Mouse (Mus musculus) embryonic fibroblast, embryonic 13.5 days (primary cell): Measurements from ENCODE around the gene Ndufs8. TPM values are rescaled to one million over a fixed set of nuclear protein-coding genes. Genes with fewer than 3 reads are reported as not detected.

Experiments used
- H3K27ac ChIP-seq: 2 replicates; pipeline ENCODE4 v1.5.1; 2012; ENCODE audit warnings: low read length, control low read depth, inconsistent platforms; ENCODE audit not compliant: insufficient read depth
- H3K4me1 ChIP-seq: 2 replicates; pipeline ENCODE4 v1.6.1; 2011; ENCODE audit warnings: low read length; ENCODE audit not compliant: control insufficient read depth, insufficient read depth
- H3K4me3 ChIP-seq: 2 replicates; pipeline ENCODE4 v1.5.1; 2011; ENCODE audit warnings: mild to moderate bottlenecking, control low read depth, low read length; ENCODE audit not compliant: insufficient read depth
- CTCF ChIP-seq: IDR thresholded peaks from 2 replicates; pipeline ENCODE4 v1.5.1; 2011; ENCODE audit warnings: mild to moderate bottlenecking, control low read depth, low read length, moderate library complexity, borderline replicate concordance; ENCODE audit not compliant: insufficient read depth
- POLR2A ChIP-seq: IDR thresholded peaks from 2 replicates; pipeline ENCODE4 v1.6.1; 2011; ENCODE audit warnings: low read depth, mild to moderate bottlenecking, control low read depth, low read length, moderate library complexity
- polyA plus RNA-seq: library from polyadenylated mRNA; stranded (reverse); fragments of >200 nt; gene quantifications from 2 replicates; pipeline ENCODE4 v1.2.4, GENCODE M21; 2011; ENCODE audit warnings: low read depth; ENCODE audit not compliant: missing spikeins, insufficient read length

The Ndufs8 gene
- polyA plus RNA-seq, 1 experiment = 108 TPM

GRCm38 (mm10) chr19:3922661-3923371 lies 10.2 kb upstream of the Ndufs8 start:
- no peak for TF ChIP-seq CTCF
- Histone ChIP-seq H3K4me3 (no peak overlapping the region), H3K4me1 (peaks cover 7% of the 10 kb centered on the region; the same call in 1 of the 2 replicates), H3K27ac (no peak overlapping the region)

DNA sequence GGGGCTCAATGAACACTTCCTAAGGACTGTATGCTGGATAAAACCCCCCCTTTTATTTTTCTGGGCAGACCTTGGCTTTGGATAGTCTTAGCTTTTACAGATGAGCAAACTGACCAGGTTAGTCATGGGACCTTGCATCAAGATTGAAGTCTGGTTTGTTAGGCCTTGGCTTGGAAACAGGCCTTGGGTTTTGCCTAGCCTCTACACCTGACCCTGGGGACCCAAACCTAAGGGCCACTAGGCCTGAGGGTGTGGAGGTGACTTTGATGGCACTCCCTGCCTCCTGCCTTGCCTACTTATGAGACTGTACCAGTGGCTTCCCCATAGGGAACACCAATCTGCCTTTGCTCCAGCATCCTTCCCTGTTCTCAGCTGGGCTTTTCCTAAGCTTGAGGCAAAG lies 7.4 kb upstream of the Ndufs8 start:
- H3K27ac ChIP-seq = no peak overlapping the region
- H3K4me3 ChIP-seq = no peak overlapping the region
- H3K4me1 ChIP-seq = no peaks in the 10 kb centered on the region
- TF ChIP-seq CTCF (no peak), POLR2A (no peak)

- Histone ChIP-seq H3K27ac (no peak overlapping the region), H3K4me1 (peaks cover under 1% of the 10 kb centered on the region; the same call in 1 of the 2 replicates)
- TF ChIP-seq POLR2A (no peak), CTCF (no peak)
Measured at GRCm38 (mm10) chr19:3916727-3917126, 4.2 kb upstream of the Ndufs8 start.

GRCm38 (mm10) chr19:3914535-3914934 lies 2.0 kb upstream of the Ndufs8 start:
- no peak for TF ChIP-seq POLR2A
- TF ChIP-seq CTCF = no peak
- peaks cover 2% of the 10 kb centered on the region; the same call in 1 of the 2 replicates for H3K4me1 ChIP-seq
- no peak overlapping the region for H3K4me3 ChIP-seq
- H3K27ac ChIP-seq = no peak overlapping the region

More at GRCm38 (mm10) chr19:3916727-3917126, 4.2 kb upstream of the Ndufs8 start:
- no peak overlapping the region for H3K4me3 ChIP-seq

DNA sequence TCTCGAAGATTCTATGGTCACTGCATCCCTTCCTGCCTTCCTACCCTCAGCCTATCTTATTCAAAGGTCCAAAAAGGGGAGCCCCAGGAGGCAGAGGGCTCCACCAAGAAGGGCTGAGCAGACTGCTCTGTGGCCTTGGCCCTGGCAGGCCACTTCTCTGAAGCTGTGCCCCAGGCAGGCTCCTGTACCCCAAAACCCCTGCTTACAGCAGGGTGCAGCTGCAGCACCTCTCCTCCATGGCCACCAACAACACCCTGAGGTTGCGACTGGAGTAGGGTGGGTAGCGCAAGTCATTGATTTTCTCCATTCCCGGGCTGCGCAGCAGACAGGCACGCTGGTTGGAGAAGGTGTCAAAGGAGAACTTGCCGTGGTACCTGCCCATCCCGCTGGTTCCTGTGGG lies 1.1 kb upstream of the Ndufs8 start:
- TF ChIP-seq CTCF (no peak), POLR2A (0 out of 2 replicates have a peak, but pooled peaks have one; percentile 30)
- Histone ChIP-seq H3K27ac (no peak overlapping the region), H3K4me1 (peaks cover 2% of the 10 kb centered on the region; the same call in 1 of the 2 replicates), H3K4me3 (peak overlapping the region; percentile 78)

- Histone ChIP-seq H3K27ac (no peak overlapping the region), H3K4me1 (peaks cover 2% of the 10 kb centered on the region; the same call in 1 of the 2 replicates), H3K4me3 (no peak overlapping the region)
- no peak for TF ChIP-seq CTCF
- TF ChIP-seq POLR2A = no peak
Measured at GRCm38 (mm10) chr19:3910206-3910605, 2.4 kb downstream of the Ndufs8 start.

- H3K4me3 ChIP-seq = no peak overlapping the region
- no peak overlapping the region for H3K27ac ChIP-seq
- H3K4me1 ChIP-seq = 0 out of 2 replicates have a peak, but pooled peaks cover 2% of the 10 kb centered on the region
- no peak for TF ChIP-seq POLR2A
- TF ChIP-seq CTCF = no peak
Measured at GRCm38 (mm10) chr19:3907876-3908660, 4.5 kb downstream of the Ndufs8 start.

DNA sequence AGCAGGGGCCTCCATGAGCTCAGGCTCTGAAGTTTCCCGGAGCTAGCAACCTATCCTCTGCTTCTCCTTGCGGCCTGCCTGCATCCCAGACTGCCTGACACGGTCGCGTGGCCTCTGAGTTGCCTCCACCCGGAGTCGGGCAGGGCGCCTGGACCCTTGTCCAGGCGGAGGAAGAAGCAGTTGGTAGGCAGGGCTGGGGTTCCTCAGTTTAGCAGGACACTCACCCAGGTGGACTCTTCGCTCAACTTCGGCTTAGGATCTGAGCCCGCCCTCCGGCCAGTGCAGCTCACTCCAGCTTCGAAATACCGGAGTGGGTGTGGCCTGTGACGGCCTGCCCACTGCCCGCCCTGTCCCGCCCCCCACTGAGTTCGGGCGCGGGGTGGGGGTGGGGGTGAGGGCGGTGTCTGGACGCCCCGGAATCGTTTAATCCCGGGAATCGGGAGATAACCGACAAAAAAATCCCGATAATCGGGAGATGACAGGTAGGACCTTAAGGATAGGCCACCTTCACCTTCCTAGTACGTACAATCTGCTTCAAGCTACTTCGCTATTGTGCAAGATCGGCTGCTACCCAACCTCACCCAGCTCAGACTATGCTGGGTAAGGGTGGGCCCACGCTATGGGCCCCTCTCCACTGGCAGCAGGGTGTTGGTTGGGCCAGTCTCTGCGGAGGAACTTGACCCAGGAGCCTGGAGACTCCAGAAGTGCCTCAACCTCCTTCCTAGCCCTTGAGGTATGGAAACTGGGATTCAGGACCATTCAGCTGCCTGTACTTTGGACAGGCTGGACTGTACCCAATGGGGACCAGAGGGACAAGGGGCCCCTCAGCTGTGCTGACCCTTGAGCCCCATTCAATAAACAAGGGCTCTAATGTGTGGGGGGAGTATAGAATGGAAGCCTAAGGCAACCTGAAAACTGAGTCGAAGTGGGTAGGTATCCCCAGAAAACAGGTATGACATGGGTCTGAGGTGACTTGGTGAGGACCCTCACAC lies 5.5 kb downstream of the Ndufs8 start, which contains the start of gene Tcirg1:
Tcirg1 (minus strand) TSS at position 339 of the 992 bp plus-strand sequence.
- Histone ChIP-seq H3K4me1 (0 out of 2 replicates have a peak, but pooled peaks cover 2% of the 10 kb centered on the region), H3K27ac (peak within 1 kb of the TSS; percentile 53), H3K4me3 (peak within 1 kb of the TSS; percentile 95)
- TF ChIP-seq CTCF (no peak), POLR2A (peak; percentile 94)

- H3K4me3 ChIP-seq = peak overlapping the region; percentile 95
- H3K27ac ChIP-seq = peak overlapping the region; percentile 53
- TF ChIP-seq POLR2A (no peak), CTCF (no peak)
- H3K4me1 ChIP-seq = no peaks in the 10 kb centered on the region
Measured at GRCm38 (mm10) chr19:3906326-3906725, 6.2 kb downstream of the Ndufs8 start.
